8 mouse cellular contexts compared by ENCODE assay signal in genomic region chr5:112210104-112210503, GRCm38 (mm10). TPM values are rescaled to one million over a fixed set of nuclear protein-coding genes. Genes with fewer than 3 reads are reported as not detected.
DNase-seq lines count a peak whose midpoint lies in the region; ATAC-seq and TF ChIP-seq lines count a peak whose summit lies in the region.

No protein-coding gene starts in this region.

- H3K4me3 ChIP-seq in liver, postnatal 0 days (ENCODE audit: low read depth, low read length) = no peak overlapping the region

- no peak overlapping the region for H3K27ac ChIP-seq in liver, postnatal 0 days (ENCODE audit: low read depth)

- TF ChIP-seq CTCF in liver, postnatal 0 days (IDR thresholded peaks at IDR 0.05; ENCODE audit: low read depth) = peak; percentile 95

- no peaks in the 10 kb centered on the region for H3K4me1 ChIP-seq in liver, postnatal 0 days (ENCODE audit: insufficient read depth)

- no peak overlapping the region for H3K4me2 ChIP-seq in liver, postnatal 0 days (ENCODE audit: low read depth, low read length)

- H3K27me3 ChIP-seq in liver, postnatal 0 days (ENCODE audit: insufficient read depth, low read length) = no peaks in the 10 kb centered on the region

- ATAC-seq in common myeloid progenitor, adult 5-6 weeks (replicated peaks; ENCODE audit: low read depth, poor library complexity, severe bottlenecking) = peak; percentile 66
- no peak for ATAC-seq in liver, postnatal 0 days

- DNase-seq in cerebellum, adult 8-10 months = peak; percentile 27
- DNase-seq in cerebellum, adult 9-10 months = no peak
- peak; percentile 36 for DNase-seq in ovary, postnatal 36 days (ENCODE audit: low spot score)
- no peak for DNase-seq in ovary, adult 18-20 months (ENCODE audit: low spot score)
- peak; percentile 48 to 66 for DNase-seq in heart, postnatal 36 days
- peak; percentile 75 for DNase-seq in liver, postnatal 0 days
- DNase-seq in retina, postnatal 7 days (ENCODE audit: low read depth, low spot score) = peak; percentile 60

- H3K9ac ChIP-seq in liver, postnatal 0 days (replicated peaks) = no peak overlapping the region

- intact Hi-C loops in heart, postnatal 36 days (cut with DNase I) = loop anchor here (5.0 kb wide), 1 partner anchor 217 kb away; no protein-coding TSS in a partner anchor

- no peak for TF ChIP-seq EP300 in liver, postnatal 0 days (IDR thresholded peaks at IDR 0.05; ENCODE audit: low read depth)

- no peaks in the 10 kb centered on the region for H3K9me3 ChIP-seq in liver, postnatal 0 days (ENCODE audit: low read length)

- H3K36me3 ChIP-seq in liver, postnatal 0 days (replicated peaks; ENCODE audit: insufficient read depth, low read length) = no peaks in the 10 kb centered on the region

- WGBS in liver, postnatal 0 days (ENCODE audit: insufficient replicate concordance) = 24% methylated on average over 8 of the region's 8 CpGs

RNA-seq across cellular contexts. Expression of gene Cryba4, which starts 42.2 kb away (rescaled TPM):
- total RNA-seq in common myeloid progenitor, adult 5-6 weeks (2017) = not detected in 2 replicates
- total RNA-seq in heart, postnatal 36 days (2021) = 1 to 10 TPM; 6.0 to 9.8 TPM
- 0.59 and 0.86 TPM in 2 replicates for polyA plus RNA-seq in liver, postnatal 0 days (2015; fragmentation: Nextera tagmentation; extraction: Ambion mirVana)

RNA-seq across cellular contexts. Expression of gene Crybb1, which starts 45.5 kb away (rescaled TPM):
- not detected in 2 replicates for total RNA-seq in common myeloid progenitor, adult 5-6 weeks (2017)
- 1 to 10 TPM in 1 of 2 experiments, under 1 TPM in 1; 0.80 to 3.4 TPM for total RNA-seq in heart, postnatal 36 days (2021)
- polyA plus RNA-seq in liver, postnatal 0 days (2015; fragmentation: Nextera tagmentation; extraction: Ambion mirVana) = 0.33 TPM in 1 of 2 replicates, not detected in the other

Comparison
In these comparisons a context has a peak if more than half of its experiments do, and no peak if none do; other contexts are left out.
1. DNase-seq: peak in cerebellum, adult 8-10 months (single experiment), ovary, postnatal 36 days (single experiment), heart, postnatal 36 days (2 of 2), liver, postnatal 0 days (single experiment) and retina, postnatal 7 days (single experiment); none in cerebellum, adult 9-10 months (single experiment) and ovary, adult 18-20 months (single experiment).